Mouse (Mus musculus): ENCODE measurements around the gene Cct6b. TPM values are rescaled to one million over a fixed set of nuclear protein-coding genes. Genes with fewer than 3 reads are reported as not detected.

The Cct6b gene
- total RNA-seq (2023) = under 1 TPM; 0.22 to 0.50 TPM

DNA sequence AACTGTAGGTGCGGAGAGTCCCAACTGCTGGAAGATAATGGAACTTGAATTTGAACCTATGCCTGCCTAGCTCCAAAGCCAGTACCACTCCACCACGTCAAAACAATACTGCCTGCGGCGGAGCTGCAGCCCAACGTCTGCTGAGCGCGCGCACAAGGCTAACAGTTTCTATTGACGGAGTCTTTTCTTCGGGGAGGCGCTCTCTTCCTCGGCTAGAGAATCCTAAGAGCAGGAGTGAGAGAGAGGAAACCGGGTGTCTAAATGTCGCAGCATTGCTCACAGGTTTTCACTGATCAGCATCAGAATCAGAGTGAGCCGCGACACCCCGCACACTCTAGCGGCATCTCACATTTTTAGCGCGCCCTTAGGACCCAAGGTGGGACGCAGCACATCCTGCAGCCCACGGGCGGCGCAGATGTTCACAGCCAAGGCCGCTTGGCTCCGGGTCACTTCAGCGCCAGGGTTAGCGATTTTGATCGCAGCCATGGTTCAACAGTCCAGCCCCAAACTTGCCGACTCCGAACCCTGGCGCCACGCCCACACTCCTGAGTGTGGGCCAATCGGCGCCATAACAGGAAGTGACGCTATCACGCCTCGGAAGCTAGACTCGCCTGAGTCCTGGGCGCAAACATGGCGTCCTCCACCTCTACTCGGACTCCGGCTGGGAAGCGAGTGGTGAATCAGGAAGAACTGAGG is at the start of gene Cct6b, which contains the start of gene Zfp830:
Cct6b (minus strand) TSS at position 580 of the 696 bp plus-strand sequence.
Zfp830 (plus strand) TSS at position 604 of the 696 bp plus-strand sequence.

DNA sequence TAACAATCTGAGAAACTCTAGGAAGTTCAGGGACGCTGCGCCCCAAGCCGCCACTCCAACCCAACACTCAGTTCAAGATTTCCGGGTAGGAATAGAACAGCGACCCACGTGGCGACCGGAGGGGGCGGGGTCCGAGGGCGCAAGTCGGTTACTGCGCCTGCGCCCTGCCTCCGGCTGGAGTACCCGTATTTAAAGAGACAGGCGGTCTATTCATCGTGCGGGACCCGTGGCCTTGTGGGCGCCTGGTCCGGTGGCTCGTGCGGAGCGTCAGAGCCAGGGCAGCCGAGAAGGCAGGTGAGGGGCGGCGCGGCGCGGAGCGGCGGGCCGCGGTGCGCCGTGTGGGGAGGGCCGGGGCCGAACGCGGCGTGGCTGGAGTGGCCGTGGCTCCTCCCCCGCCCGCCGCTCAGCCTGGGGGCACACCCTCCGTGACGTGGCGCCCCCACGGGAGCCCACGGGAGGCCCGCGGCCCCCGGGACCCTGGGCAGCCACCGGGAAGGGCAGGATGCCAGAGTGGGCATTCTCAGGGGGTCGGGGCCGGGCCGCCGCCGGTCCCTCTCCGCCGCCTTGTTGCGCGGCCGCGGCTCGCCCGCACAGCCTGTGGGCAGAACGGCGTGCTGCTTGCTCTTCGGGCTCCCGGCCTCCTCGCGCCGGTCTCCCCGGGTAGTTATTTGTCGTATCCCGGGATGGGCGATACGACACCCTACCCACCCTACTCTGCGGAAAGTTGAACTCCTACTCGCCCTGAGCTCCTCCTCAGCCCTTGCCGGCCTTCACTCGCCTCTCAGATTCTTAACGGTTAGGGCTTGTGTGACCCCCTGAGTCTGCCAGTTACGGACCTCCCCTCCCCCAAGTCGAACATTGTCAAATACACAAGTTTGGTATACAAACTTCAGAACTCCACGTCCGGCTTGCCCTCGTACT is 17.1 kb upstream of the Cct6b start, which contains the start of gene Lig3:
Lig3 (plus strand) TSS at position 126 of the 921 bp plus-strand sequence.

Other genes starting within 250 kb of the Cct6b start
- 10 to 100 TPM; 23.5 to 24.3 TPM for gene Zfp830, start within 50 bp of the Cct6b start, total RNA-seq (2023)
- gene Lig3, start 16.8 kb upstream of the Cct6b start, total RNA-seq (2023) = 10 to 100 TPM; 20.9 to 24.6 TPM
- gene Rffl, start 106.9 kb upstream of the Cct6b start, total RNA-seq (2023) = 10 to 100 TPM; 59.5 to 67.4 TPM
- gene Rad51d, start 126.3 kb upstream of the Cct6b start, total RNA-seq (2023) = 10 to 100 TPM; 14.3 to 14.4 TPM
- gene Fndc8, start 127.8 kb upstream of the Cct6b start, total RNA-seq (2023) = not detected
- 1 to 10 TPM; 8.2 to 9.6 TPM for gene Nle1, start 144.1 kb upstream of the Cct6b start, total RNA-seq (2023)
- not detected for gene Unc45b, start 146.2 kb upstream of the Cct6b start, total RNA-seq (2023)
- gene Slfn5, start 187.0 kb upstream of the Cct6b start, total RNA-seq (2023) = 10 to 100 TPM; 21.3 to 30.5 TPM
- 10 to 100 TPM; 10.2 to 13.0 TPM for gene Slfn9, start 227.5 kb upstream of the Cct6b start, total RNA-seq (2023)